Mouse (Mus musculus): Measurements from ENCODE around the gene Olfr286.

Olfr286 gene

DNA sequence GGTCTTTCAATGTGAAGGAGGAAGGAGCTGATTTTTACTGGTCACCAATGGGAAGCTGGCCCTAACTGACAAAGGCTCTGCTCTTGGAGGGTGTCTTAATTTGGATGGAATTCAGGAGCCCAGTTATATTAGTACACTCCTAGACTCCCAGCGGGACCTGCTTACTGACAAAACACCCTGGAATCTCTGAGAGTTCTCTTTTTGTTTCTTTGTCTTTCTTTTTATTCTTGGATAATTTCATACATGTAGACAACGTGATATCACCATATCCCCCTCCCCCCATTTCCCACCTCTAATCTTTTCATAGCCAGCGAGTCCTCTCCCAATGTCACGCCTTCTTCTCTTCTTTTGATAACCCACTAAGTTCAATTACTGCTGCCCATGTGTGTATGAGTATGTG, at the start of gene Olfr286:
Gene Olfr286 (minus strand): TSS at position 101 of the 400 bp plus-strand sequence.
- no peak for DNase-seq (ENCODE audit: low read depth)

- no peak for DNase-seq (ENCODE audit: low read depth)
Observed at GRCm38 (mm10) chr15:98257776-98258175, 23.5 kb upstream of the Olfr286 start.

DNA sequence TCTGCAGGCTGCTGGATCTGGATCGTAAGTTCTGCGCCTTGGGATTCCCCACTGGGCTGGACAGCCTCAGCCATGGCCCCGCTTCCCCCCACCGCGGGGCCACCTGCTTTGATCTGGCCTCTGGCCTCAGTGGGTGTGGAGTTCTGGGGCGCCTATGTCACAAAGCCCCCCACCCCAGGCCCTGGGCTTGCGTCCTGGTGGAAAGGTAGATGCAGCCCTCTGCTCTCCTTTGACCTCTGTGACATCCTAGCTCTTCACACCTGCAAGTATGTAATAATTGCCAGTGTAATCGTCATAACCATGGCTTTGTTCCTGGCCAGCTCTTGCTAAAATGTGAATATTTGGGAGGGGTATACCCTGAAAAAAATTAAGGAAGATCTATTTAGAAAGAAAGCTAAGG, 22.9 kb upstream of the Olfr286 start, which contains the start of gene H1fnt:
Gene H1fnt (minus strand): TSS at position 101 of the 400 bp plus-strand sequence.
- no peak for DNase-seq (ENCODE audit: low read depth)

DNA sequence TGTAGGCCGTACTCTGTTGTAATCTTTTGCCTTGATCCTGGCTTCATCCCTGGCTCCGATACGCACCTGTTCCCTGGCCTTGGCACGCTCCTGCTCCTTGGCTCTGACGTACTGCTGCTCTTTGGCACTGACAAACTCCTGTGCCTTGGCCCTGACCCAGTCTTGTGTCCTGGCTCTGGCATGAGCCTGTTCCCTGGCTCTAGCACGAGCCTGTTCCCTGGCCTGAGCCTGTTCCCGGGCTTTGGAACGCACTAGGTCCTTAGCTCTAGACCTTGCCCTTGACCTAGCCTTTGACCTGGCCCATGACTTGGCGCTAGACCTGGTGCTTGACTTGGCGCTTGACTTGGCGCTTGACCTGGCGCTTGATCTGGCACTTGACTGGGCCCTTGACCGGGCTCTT, 22.0 kb upstream of the Olfr286 start:
- no peak for DNase-seq (ENCODE audit: low read depth)

GRCm38 (mm10) chr15:98235442-98235841, 1.2 kb upstream of the Olfr286 start:
- no peak for DNase-seq (ENCODE audit: low read depth)

DNA sequence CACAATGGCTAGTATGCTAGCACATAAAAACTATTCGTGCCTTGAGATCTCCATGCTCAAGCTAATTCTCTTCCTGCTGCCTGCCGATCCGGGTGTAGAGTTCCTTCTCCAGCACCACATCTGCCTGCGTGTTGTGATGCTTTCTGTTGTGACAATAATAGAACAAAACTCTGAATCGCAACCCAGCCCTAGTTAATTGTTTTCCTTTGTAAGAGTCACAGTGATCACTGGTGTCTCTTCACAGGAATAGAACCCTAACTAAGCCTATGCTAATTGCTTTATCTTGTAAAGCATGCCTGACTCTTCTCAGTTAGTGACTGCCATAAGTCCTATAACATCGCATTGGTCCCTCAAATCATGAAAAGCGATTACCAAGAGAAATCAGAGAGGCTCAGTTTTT, 8.2 kb downstream of the Olfr286 start:
- no peak for DNase-seq (ENCODE audit: low read depth)

- no peak for DNase-seq (ENCODE audit: low read depth)
Observed at GRCm38 (mm10) chr15:98225610-98226009, 8.6 kb downstream of the Olfr286 start.

GRCm38 (mm10) chr15:98222377-98222776, 11.9 kb downstream of the Olfr286 start:
- DNase-seq (ENCODE audit: low read depth) = no peak

DNA sequence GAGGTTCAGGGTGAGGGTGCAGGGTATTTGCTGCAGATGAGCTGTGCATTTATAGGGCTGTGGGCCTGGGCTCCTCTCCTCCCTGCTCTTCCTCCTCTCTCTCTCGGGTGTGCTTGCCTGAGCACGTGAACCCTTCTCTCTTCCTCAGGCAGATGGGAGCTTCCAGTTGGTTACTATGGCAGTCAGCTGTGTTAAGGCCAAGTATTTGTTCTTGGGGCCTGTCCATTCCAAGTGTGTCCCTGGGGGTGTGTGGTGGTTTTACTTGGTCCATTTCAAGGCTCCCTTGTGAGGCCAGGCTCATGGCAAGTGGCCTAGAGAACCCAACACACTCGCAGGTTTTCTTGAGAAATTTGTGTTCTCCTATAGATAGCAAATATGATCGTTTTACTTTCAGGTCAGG, 13.4 kb downstream of the Olfr286 start, which contains the start of the genes Gm44579 and Olfr287:
Gene Gm44579 (minus strand): TSS at position 101 of the 400 bp plus-strand sequence.
Gene Olfr287 (minus strand): TSS at position 180 of the 400 bp plus-strand sequence.
- DNase-seq (ENCODE audit: low read depth) = no peak

GRCm38 (mm10) chr15:98214130-98214529, 20.1 kb downstream of the Olfr286 start:
- no peak for DNase-seq (ENCODE audit: low read depth)

GRCm38 (mm10) chr15:98213336-98213870, 20.8 kb downstream of the Olfr286 start:
- no peak for DNase-seq (ENCODE audit: low read depth)

- no peak for DNase-seq (ENCODE audit: low read depth)
Observed at GRCm38 (mm10) chr15:98209676-98210075, 24.6 kb downstream of the Olfr286 start.

DNA sequence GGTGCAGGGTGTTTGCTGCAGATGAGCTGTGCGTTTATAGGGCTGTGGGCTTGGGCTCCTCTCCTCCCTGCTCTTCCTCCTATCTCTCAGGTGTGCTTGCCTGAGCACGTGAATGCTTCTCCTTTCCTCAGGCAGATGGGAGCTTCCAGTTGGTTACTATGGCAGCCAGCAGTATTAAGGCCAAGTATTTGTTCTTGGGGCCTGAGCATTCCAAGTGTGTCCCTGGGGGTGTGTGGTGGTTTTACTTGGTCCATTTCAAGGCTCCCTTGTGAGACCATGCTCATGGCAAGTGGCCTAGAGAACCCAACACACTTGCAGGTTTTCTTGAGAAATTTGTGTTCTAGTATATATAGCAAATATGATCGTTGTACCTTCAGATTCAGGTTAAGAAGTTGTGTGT, 38.8 kb downstream of the Olfr286 start, which contains the start of gene Olfr288:
Gene Olfr288 (minus strand): TSS at position 101 of the 400 bp plus-strand sequence.
- DNase-seq (ENCODE audit: low read depth) = no peak

- DNase-seq (ENCODE audit: low read depth) = no peak
Observed at GRCm38 (mm10) chr15:98184456-98184855, 49.8 kb downstream of the Olfr286 start.

DNA sequence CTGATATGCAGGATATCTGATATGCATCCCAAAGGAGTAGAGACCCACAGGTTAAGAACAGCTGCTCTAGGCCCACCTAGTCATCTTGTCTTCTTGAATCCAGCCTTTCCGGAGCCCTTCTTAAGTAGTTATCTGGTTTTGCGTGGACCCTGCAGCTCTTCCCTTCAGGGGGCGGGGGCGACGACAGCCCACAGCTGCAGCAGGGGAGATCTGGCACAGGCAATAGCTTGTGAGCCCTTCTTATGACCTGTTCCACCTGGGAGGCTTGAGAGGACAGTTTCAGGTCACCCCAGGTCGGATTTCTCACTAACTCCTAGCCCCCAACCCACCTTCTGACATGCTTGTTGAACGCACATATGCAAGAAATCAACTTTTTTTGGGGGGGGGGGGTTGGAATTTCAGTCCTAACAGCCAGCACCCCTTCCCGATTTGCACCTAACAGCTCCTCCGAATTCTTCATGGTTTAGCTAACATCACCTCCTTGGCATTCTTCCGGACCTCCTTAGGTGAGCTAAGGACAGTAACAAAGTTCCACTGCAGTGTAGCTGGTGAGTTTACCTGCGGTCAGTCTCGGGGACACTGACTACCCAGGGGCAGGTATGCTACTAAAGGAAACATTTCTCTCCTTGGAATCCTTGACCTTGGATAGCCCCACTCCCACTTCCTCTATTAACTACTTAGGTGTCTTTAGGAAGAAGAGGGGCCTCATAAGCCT, 52.2 kb downstream of the Olfr286 start:
- no peak for DNase-seq (ENCODE audit: low read depth)

DNA sequence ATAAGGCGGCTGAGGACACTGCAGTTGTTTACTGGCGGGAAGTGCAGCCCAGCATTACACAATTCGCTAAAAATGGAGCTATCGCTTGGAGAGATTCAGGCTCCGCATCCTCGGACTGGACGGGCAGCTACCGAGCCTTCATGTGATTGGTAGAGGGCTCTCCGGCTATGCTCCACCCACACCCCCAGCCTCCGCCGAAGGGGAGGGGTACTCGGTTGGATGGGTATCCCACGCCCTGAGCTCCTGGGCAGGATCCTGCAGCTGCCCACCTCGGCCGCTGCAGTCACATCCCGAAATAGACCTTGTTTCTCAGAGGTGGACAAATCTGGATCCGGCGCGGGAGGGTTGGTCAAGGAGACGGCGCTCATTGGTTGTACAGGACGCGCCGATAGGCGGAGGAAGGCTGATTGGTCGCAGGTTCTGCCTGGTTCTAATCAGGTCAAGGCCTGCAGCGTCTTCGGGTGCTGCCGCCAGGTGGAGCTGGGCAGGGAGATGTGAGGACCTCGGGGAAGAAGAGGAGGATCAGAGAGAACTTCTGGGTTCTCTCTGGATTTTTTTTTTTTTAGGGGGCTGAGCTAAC, 53.0 kb downstream of the Olfr286 start:
- peak; percentile 93 for DNase-seq (ENCODE audit: low read depth)

GRCm38 (mm10) chr15:98180567-98181131, 53.6 kb downstream of the Olfr286 start:
- no peak for DNase-seq (ENCODE audit: low read depth)

- no peak for DNase-seq (ENCODE audit: low read depth)
Observed at GRCm38 (mm10) chr15:98177320-98177719, 56.9 kb downstream of the Olfr286 start.

All from fibroblast of lung, adult 2 months (primary cell).